Mouse (Mus musculus) CH12.LX (cell line): ENCODE results near the gene Olfr460.

Source experiments
- CTCF ChIP-seq, 2 experiments: IDR thresholded peaks in 1 of 2; conservative IDR thresholded peaks in 1 of 2; 2 replicates each; pipeline ENCODE4 v1.5.1; 2011 to 2012; ENCODE audit warnings: low read depth in 2 of 2, low read length in 2 of 2, improper control_type of control experiment in 1 of 2, inconsistent platforms in 1 of 2, mild to moderate bottlenecking in 1 of 2, moderate library complexity in 1 of 2
- E2F4 ChIP-seq: IDR thresholded peaks from 2 replicates; pipeline ENCODE4 v1.6.1; 2011; ENCODE audit warnings: low read depth, low read length, improper control_type of control experiment; ENCODE audit not compliant: insufficient replicate concordance
- EP300 ChIP-seq: IDR thresholded peaks from 2 replicates; pipeline ENCODE4 v1.6.1; 2011; ENCODE audit warnings: low read length, improper control_type of control experiment
- JUN ChIP-seq: IDR thresholded peaks from 2 replicates; pipeline ENCODE4 v1.6.1; 2011; ENCODE audit warnings: low read depth, mild to moderate bottlenecking, low read length, improper control_type of control experiment, moderate library complexity; ENCODE audit not compliant: insufficient read depth
- MAX ChIP-seq: IDR thresholded peaks from 2 replicates; pipeline ENCODE4 v1.6.1; 2011; ENCODE audit warnings: low read length, improper control_type of control experiment
- MAZ ChIP-seq: IDR thresholded peaks from 2 replicates; pipeline ENCODE4 v1.6.1; 2012; ENCODE audit warnings: low read depth, mild to moderate bottlenecking, inconsistent platforms, low read length, improper control_type of control experiment, moderate library complexity
- MYC ChIP-seq: IDR thresholded peaks from 2 replicates; pipeline ENCODE4 v1.6.1; 2011; ENCODE audit warnings: low read depth, mild to moderate bottlenecking, improper control_type of control experiment, low read length
- NELFE ChIP-seq: IDR thresholded peaks from 2 replicates; pipeline ENCODE4 v1.6.1; 2011; ENCODE audit warnings: low read depth, low read length, improper control_type of control experiment
- POLR2A ChIP-seq: IDR thresholded peaks from 2 replicates; pipeline ENCODE4 v1.6.1; 2011; ENCODE audit warnings: low read depth, mild to moderate bottlenecking, improper control_type of control experiment, low read length
- USF1 ChIP-seq: IDR thresholded peaks from 2 replicates; pipeline ENCODE4 v1.6.1; 2014; ENCODE audit warnings: low read depth, mild to moderate bottlenecking, inconsistent platforms, low read length, improper control_type of control experiment

GRCm38 (mm10) chr6:40569187-40569586 is at the start of gene Olfr460:
- TF ChIP-seq JUN = no peak
- no peak for TF ChIP-seq MAZ
- TF ChIP-seq CTCF (conservative IDR thresholded peaks at IDR 0.05 in 1 of 2, IDR thresholded peaks at IDR 0.05 in 1 of 2; ENCODE audit: low read depth in 2 of 2, low read length in 2 of 2) = no peak
- no peak for TF ChIP-seq POLR2A
- TF ChIP-seq EP300 = no peak
- no peak for TF ChIP-seq USF1
- no peak for TF ChIP-seq E2F4
- TF ChIP-seq MYC = no peak
- no peak for TF ChIP-seq NELFE
- TF ChIP-seq MAX = no peak
